Mouse (Mus musculus) adipose tissue, adult 10 weeks (tissue): Measurements from ENCODE around the gene Scgb1b11. TPM values are rescaled to one million over a fixed set of nuclear protein-coding genes. Genes with fewer than 3 reads are reported as not detected.

Experiments used
- polyA plus RNA-seq: library from polyadenylated mRNA; stranded (reverse); fragments of 350-450 nt; fragmentation: Illumina TruSeq; extraction: RNeasy Lipid Tissue Mini Kit (QIAGEN cat#74804); gene quantifications from one replicate; pipeline ENCODE4 v1.2.3, GENCODE M21; 2014; ENCODE audit warnings: low read depth, low replicate concordance

Gene Scgb1b11
- polyA plus RNA-seq: not detected

DNA sequence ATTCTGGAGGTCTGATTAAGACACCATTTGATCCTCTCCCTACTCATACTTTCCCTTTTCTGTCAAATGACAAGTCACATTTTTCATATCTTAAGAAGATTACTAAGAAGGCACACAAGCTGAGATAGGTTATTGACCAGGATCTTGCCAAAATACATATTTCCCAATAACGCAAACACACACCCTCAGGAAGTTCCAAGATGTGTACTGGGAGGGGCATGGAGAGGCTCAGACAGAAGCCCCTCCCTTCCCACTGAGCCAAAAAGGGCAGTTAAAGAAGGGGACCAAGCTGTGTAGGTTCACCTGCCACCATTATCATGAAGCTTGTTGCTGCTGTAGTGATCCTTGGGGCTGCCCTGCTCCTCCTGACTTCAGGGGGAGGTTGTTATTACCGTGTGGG lies at the start of gene Scgb1b11:
Gene Scgb1b11 (plus strand): TSS at position 301 of the 400 bp plus-strand sequence.

DNA sequence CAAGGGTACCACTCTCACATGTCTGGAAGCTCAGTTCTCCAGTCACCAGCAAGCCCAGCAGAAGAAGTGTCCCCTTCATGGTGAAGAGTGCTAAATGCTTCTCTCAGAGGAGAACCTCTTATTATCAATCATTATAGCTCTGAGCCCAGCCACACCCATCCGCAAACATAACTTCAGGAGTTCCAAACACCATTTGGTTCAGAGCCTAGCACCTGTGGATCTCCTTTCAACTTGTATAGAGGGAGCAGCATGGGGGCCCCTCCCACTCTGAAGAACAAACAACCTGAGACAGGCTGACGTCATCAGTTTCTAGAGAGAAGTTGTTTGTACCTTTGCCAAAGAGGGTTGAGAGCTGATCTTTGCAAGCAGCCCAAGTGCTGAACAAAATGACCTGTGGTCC lies 11.6 kb upstream of the Scgb1b11 start, which contains the start of gene Scgb2b11:
Gene Scgb2b11 (minus strand): TSS at position 101 of the 400 bp plus-strand sequence.

Other genes with a start within 250 kb of the Scgb1b11 start
- not detected for gene Scgb1b10, start 122.0 kb upstream of the Scgb1b11 start, polyA plus RNA-seq
- gene Scgb2b11, start 11.7 kb upstream of the Scgb1b11 start, polyA plus RNA-seq: not detected
- not detected for gene Scgb2b12, start 104.4 kb downstream of the Scgb1b11 start, polyA plus RNA-seq
- gene Scgb1b12, start 111.3 kb downstream of the Scgb1b11 start, polyA plus RNA-seq: not detected
- not detected for gene Scgb1b29, start 218.7 kb downstream of the Scgb1b11 start, polyA plus RNA-seq